ENCODE assay signal across 11 mouse cellular contexts in the genomic region with DNA sequence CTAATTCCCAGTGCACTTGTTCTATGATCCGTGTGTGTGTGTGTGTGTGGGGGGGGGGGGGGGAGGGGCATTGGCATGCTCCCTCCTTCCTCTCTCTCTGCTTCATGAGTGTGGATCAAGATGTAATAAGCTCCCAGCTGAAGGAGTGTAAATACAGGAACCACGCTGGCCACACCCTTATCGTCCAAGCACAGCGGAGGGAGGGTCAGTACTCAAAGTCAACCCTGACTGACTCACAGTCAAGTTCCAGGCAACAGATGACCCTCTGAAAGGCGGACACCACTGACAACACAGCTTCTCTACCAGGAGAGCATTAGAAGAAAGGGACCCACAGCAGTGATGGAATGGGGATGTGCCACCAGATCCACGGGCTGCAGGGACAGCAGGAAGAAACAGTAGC. TPM values are rescaled to one million over a fixed set of nuclear protein-coding genes. Genes with fewer than 3 reads are reported as not detected.
DNase-seq lines count a peak whose midpoint lies in the region; ATAC-seq and TF ChIP-seq lines count a peak whose summit lies in the region.
"Had no signal": no experiment of that assay in that cellular context is flagged by ENCODE, and none has a peak within 500 bp of the region (broad histone marks: within the 10 kb centered on the region; RNA-seq: fewer than 3 reads in every experiment).

No protein-coding gene starts in this region.

- peak overlapping the region; percentile 90 for H3K27ac ChIP-seq in liver, postnatal 0 days (ENCODE audit: low read depth)
- H3K27ac ChIP-seq in limb, embryonic 10.5 days: no peak overlapping the region
- H3K27ac ChIP-seq in forebrain, embryonic 14.5 days (ENCODE audit: low read depth, low read length): no peak overlapping the region
- H3K27ac ChIP-seq: embryonic facial prominence, embryonic 12.5 days; limb, embryonic 15.5 days had no signal

- H3K27me3 ChIP-seq in liver, postnatal 0 days (ENCODE audit: insufficient read depth, low read length): no peaks in the 10 kb centered on the region
- no peaks in the 10 kb centered on the region for H3K27me3 ChIP-seq in limb, embryonic 10.5 days (ENCODE audit: low read depth, poor library complexity, severe bottlenecking)
- H3K27me3 ChIP-seq in forebrain, embryonic 14.5 days (replicated peaks; ENCODE audit: control insufficient read depth, insufficient read depth, low read length): no peaks in the 10 kb centered on the region
- H3K27me3 ChIP-seq: embryonic facial prominence, embryonic 12.5 days; limb, embryonic 15.5 days had no signal

- no peak for TF ChIP-seq CTCF in liver, postnatal 0 days (IDR thresholded peaks at IDR 0.05; ENCODE audit: low read depth)

- WGBS in liver, postnatal 0 days (ENCODE audit: insufficient replicate concordance): 46% methylated on average over 6 of the region's 6 CpGs
- 91% methylated on average over 6 of the region's 6 CpGs for WGBS in limb, embryonic 10.5 days
- 87% methylated on average over 6 of the region's 6 CpGs for WGBS in forebrain, embryonic 14.5 days

- TF ChIP-seq EP300 in liver, postnatal 0 days (IDR thresholded peaks at IDR 0.05; ENCODE audit: low read depth): peak; percentile 10; the same call in 1 of the 2 replicates

- H3K9ac ChIP-seq in liver, postnatal 0 days (replicated peaks): peak overlapping the region; percentile 32
- H3K9ac ChIP-seq in forebrain, embryonic 14.5 days (ENCODE audit: low read length): no peak overlapping the region
- H3K9ac ChIP-seq: embryonic facial prominence, embryonic 12.5 days; limb, embryonic 15.5 days had no signal

- peak overlapping the region; percentile 56 for H3K4me2 ChIP-seq in liver, postnatal 0 days (ENCODE audit: low read depth, low read length)
- no peak overlapping the region for H3K4me2 ChIP-seq in forebrain, embryonic 14.5 days (ENCODE audit: low read length)
- H3K4me2 ChIP-seq: embryonic facial prominence, embryonic 12.5 days; limb, embryonic 15.5 days had no signal

- ATAC-seq in erythroblast, adult 5-6 weeks (replicated peaks; ENCODE audit: low FRiP score, poor library complexity, severe bottlenecking): peak; percentile 79
- peak; percentile 45 for ATAC-seq in liver, postnatal 0 days
- ATAC-seq in forebrain, embryonic 14.5 days: no peak

- DNase-seq in MEL-GATA-1-ER (ENCODE audit: extremely low read depth, low read depth): peak; percentile 59
- DNase-seq in liver, postnatal 0 days: peak; percentile 65
- DNase-seq in spleen, postnatal 10 days (ENCODE audit: low spot score in 2 of 2): peak; percentile 71
- no peak for DNase-seq in kidney, postnatal 4 days
- no peak for DNase-seq in limb, embryonic 10.5 days (ENCODE audit: low spot score)
- DNase-seq in forebrain, embryonic 14.5 days (ENCODE audit: low spot score): no peak
- DNase-seq: cerebellum, adult 11-12 months; kidney, adult 11 months had no signal

- peak overlapping the region; percentile 8 for H3K4me3 ChIP-seq in liver, postnatal 0 days (ENCODE audit: low read depth, low read length)
- no peak overlapping the region for H3K4me3 ChIP-seq in limb, embryonic 10.5 days
- H3K4me3 ChIP-seq in forebrain, embryonic 14.5 days (ENCODE audit: low read depth, low read length): no peak overlapping the region
- H3K4me3 ChIP-seq: embryonic facial prominence, embryonic 12.5 days; limb, embryonic 15.5 days had no signal

- H3K4me1 ChIP-seq in liver, postnatal 0 days (ENCODE audit: insufficient read depth): peaks cover 26% of the 10 kb centered on the region; the same call in 1 of the 2 replicates
- H3K4me1 ChIP-seq in limb, embryonic 10.5 days: peaks cover 10% of the 10 kb centered on the region
- no peaks in the 10 kb centered on the region for H3K4me1 ChIP-seq in forebrain, embryonic 14.5 days (ENCODE audit: control insufficient read depth, insufficient read depth, low read length)
- H3K4me1 ChIP-seq: limb, embryonic 15.5 days had no signal

- peaks cover 29% of the 10 kb centered on the region for H3K36me3 ChIP-seq in liver, postnatal 0 days (replicated peaks; ENCODE audit: insufficient read depth, low read length)
- peaks cover 52% of the 10 kb centered on the region for H3K36me3 ChIP-seq in limb, embryonic 10.5 days
- H3K36me3 ChIP-seq in forebrain, embryonic 14.5 days (ENCODE audit: control insufficient read depth, insufficient read depth, low read length): peaks cover 18% of the 10 kb centered on the region; the same call in 1 of the 2 replicates

- no peaks in the 10 kb centered on the region for H3K9me3 ChIP-seq in liver, postnatal 0 days (ENCODE audit: low read length)
- H3K9me3 ChIP-seq in limb, embryonic 10.5 days (replicated peaks): no peaks in the 10 kb centered on the region
- no peaks in the 10 kb centered on the region for H3K9me3 ChIP-seq in forebrain, embryonic 14.5 days (replicated peaks; ENCODE audit: control insufficient read depth, low read length)
- H3K9me3 ChIP-seq: embryonic facial prominence, embryonic 12.5 days; limb, embryonic 15.5 days had no signal

RNA-seq across cellular contexts. Expression of gene D17Wsu92e, which starts 42.6 kb away (rescaled TPM):
- 63.8 and 80.7 TPM in 2 replicates for total RNA-seq in erythroblast, adult 5-6 weeks (2015; ENCODE audit: low replicate concordance)
- 193 and 216 TPM in 2 replicates for total RNA-seq in erythroblast, adult 5-6 weeks (2017; ENCODE audit: low replicate concordance)
- 23.8 and 24.7 TPM in 2 replicates for polyA plus RNA-seq in liver, postnatal 0 days (2015; fragmentation: Nextera tagmentation; extraction: Ambion mirVana)
- polyA plus RNA-seq in limb, embryonic 10.5 days (2016; fragmentation: Nextera tagmentation; extraction: Ambion mirVana): 15.3 and 17.6 TPM in 2 replicates
- 9.8 and 10.2 TPM in 2 replicates for polyA plus RNA-seq in forebrain, embryonic 14.5 days (2014; fragmentation: Nextera tagmentation; extraction: Ambion mirVana)

RNA-seq across cellular contexts. Expression of gene Spdef, which starts 49.1 kb away (rescaled TPM):
- not detected in 2 replicates for total RNA-seq in erythroblast, adult 5-6 weeks (2015; ENCODE audit: low replicate concordance)
- total RNA-seq in erythroblast, adult 5-6 weeks (2017; ENCODE audit: low replicate concordance): not detected in 2 replicates
- 0.08 TPM in 1 of 2 replicates, not detected in the other for polyA plus RNA-seq in liver, postnatal 0 days (2015; fragmentation: Nextera tagmentation; extraction: Ambion mirVana)
- polyA plus RNA-seq in limb, embryonic 10.5 days (2016; fragmentation: Nextera tagmentation; extraction: Ambion mirVana): 0.26 TPM in 1 of 2 replicates, not detected in the other
- 0.44 TPM in 1 of 2 replicates, not detected in the other for polyA plus RNA-seq in forebrain, embryonic 14.5 days (2014; fragmentation: Nextera tagmentation; extraction: Ambion mirVana)

Comparison
In these comparisons a context has a peak if more than half of its experiments do, and no peak if none do; other contexts are left out.
1. DNase-seq: peak in MEL-GATA-1-ER (single experiment), liver, postnatal 0 days (single experiment) and spleen, postnatal 10 days (2 of 2); none in kidney, postnatal 4 days (0 of 2), limb, embryonic 10.5 days (single experiment) and forebrain, embryonic 14.5 days (single experiment).